Mouse (Mus musculus) cortical plate, adult 2 months (tissue): ENCODE measurements at regions not wholly inside any gene's neighbourhood (a gene's known extent, or its start where the extent isn't known, plus 50 kb on each side); places are given as distances from the start of the nearest gene placed in this dataset.

Experiments used
- CTCF ChIP-seq: fragments of 200-500 bp; IDR thresholded peaks from 2 replicates; pipeline ENCODE4 v1.5.1; 2011; ENCODE audit warnings: mild to moderate bottlenecking, control low read depth, low read length; ENCODE audit not compliant: insufficient read depth; ENCODE audit errors: extremely low read depth
- POLR2A ChIP-seq: fragments of 200-500 bp; IDR thresholded peaks from 2 replicates; pipeline ENCODE4 v1.6.1; 2011; ENCODE audit warnings: mild to moderate bottlenecking, low read length, control low read depth; ENCODE audit not compliant: insufficient read depth; ENCODE audit errors: extremely low read depth

DNA sequence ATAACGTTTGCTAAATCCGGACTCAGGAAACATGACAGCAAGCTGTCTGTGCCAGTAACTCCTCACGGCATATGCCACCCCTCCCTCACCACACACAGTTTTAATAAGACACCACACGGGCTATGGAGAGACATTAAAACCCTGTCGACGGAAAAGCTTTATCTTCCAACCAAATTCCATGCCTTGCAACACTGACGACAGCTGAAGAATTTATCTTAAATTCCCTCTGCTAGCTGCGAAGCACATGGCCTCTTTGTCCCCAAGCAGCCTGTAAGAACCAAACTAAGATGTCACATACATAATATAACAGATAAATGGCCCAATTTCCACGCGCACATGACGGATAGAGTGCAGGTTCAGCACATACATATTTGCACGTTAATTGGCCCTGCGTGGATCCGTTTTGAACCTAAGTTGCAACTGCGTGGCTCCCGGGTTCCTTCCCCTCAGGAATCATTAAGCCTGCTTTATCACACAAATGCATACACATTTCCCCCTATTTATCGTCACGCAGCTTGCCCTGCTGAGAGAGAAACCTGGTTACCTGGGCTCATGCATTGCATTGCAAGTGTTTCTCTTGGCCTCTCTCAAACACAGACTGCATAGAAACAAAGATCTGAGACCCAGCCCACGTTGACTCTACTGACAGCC is 118.3 kb upstream of the Rbfox1 start:
- no peak for TF ChIP-seq CTCF
- no peak for TF ChIP-seq POLR2A
